Mouse (Mus musculus): ENCODE results near the gene Sycp3. TPM values are rescaled to one million over a fixed set of nuclear protein-coding genes. Genes with fewer than 3 reads are reported as not detected.

Gene Sycp3
- polyA plus RNA-seq, 1 experiment from 2014 or later = not detected

Other genes starting within 250 kb of the Sycp3 start
- gene Dram1, start 80.5 kb upstream of the Sycp3 start, polyA plus RNA-seq (2015; fragmentation: Nextera tagmentation; extraction: Ambion mirVana) = 0.45 and 0.95 TPM in 2 replicates
- gene Gnptab, start 80.4 kb upstream of the Sycp3 start, polyA plus RNA-seq (2015; fragmentation: Nextera tagmentation; extraction: Ambion mirVana) = 13.9 and 15.5 TPM in 2 replicates
- gene Chpt1, start 44.5 kb downstream of the Sycp3 start, polyA plus RNA-seq (2015; fragmentation: Nextera tagmentation; extraction: Ambion mirVana) = 15.3 and 18.2 TPM in 2 replicates
- gene Mybpc1, start 145.6 kb downstream of the Sycp3 start, polyA plus RNA-seq (2015; fragmentation: Nextera tagmentation; extraction: Ambion mirVana) = 2.8 and 5.8 TPM in 2 replicates
- not detected in 2 replicates for gene Spic, start 225.4 kb downstream of the Sycp3 start, polyA plus RNA-seq (2015; fragmentation: Nextera tagmentation; extraction: Ambion mirVana)

Data from neural tube, embryonic 13.5 days (tissue).